Mouse (Mus musculus): ENCODE data around the gene Ppp6r1. TPM values are rescaled to one million over a fixed set of nuclear protein-coding genes. Genes with fewer than 3 reads are reported as not detected.
A peak's percentile ranks its signal among the peaks of the same experiment; 100 is the strongest.

Ppp6r1 gene
- polyA plus RNA-seq, 1 experiment from 2014 or later: 12.4 TPM

- Histone ChIP-seq H3K4me1 (replicated peaks) (no peaks in the 10 kb centered on the region), H3K4me2 (no peak overlapping the region), H3K36me3 (peaks cover 91% of the 10 kb centered on the region), H3K9me3 (no peaks in the 10 kb centered on the region), H3K27me3 (no peaks in the 10 kb centered on the region), H3K27ac (no peak overlapping the region), H3K9ac (no peak overlapping the region), H3K4me3 (no peak overlapping the region)
- no peak for ATAC-seq (ENCODE audit: low FRiP score)
- 87% methylated on average over 4 of the region's 4 CpGs for WGBS
These were observed 22.6 kb downstream of the Ppp6r1 start for GRCm38 (mm10) chr7:4636179-4636578.

- H3K4me3 ChIP-seq: no peak within 1 kb of the TSS
- H3K4me1 ChIP-seq (replicated peaks): no peaks in the 10 kb centered on the region
- H3K9ac ChIP-seq: no peak within 1 kb of the TSS
- no peaks in the 10 kb centered on the region for H3K27me3 ChIP-seq
- H3K4me2 ChIP-seq: no peak within 1 kb of the TSS
- ATAC-seq (ENCODE audit: low FRiP score): no peak
- H3K27ac ChIP-seq: no peak within 1 kb of the TSS
- H3K36me3 ChIP-seq: peaks cover 76% of the 10 kb centered on the region
- WGBS: 95% methylated on average over 4 of the region's 4 CpGs
- no peaks in the 10 kb centered on the region for H3K9me3 ChIP-seq
These were observed 27.8 kb downstream of the Ppp6r1 start, which contains the start of gene Tmem86b for GRCm38 (mm10) chr7:4631031-4631430. Gene Tmem86b, minus strand, starts transcription at chr7:4631422.

- no peak overlapping the region for H3K27ac ChIP-seq
- WGBS: 76% methylated on average over 1 of the region's 1 CpGs
- H3K4me1 ChIP-seq (replicated peaks): no peaks in the 10 kb centered on the region
- no peak overlapping the region for H3K4me2 ChIP-seq
- H3K9ac ChIP-seq: no peak overlapping the region
- H3K9me3 ChIP-seq: no peaks in the 10 kb centered on the region
- no peak for ATAC-seq (ENCODE audit: low FRiP score)
- H3K4me3 ChIP-seq: no peak overlapping the region
- no peaks in the 10 kb centered on the region for H3K27me3 ChIP-seq
- peaks cover 69% of the 10 kb centered on the region for H3K36me3 ChIP-seq
These were observed 28.6 kb downstream of the Ppp6r1 start for GRCm38 (mm10) chr7:4630198-4630597.

GRCm38 (mm10) chr7:4629586-4629985, 29.2 kb downstream of the Ppp6r1 start:
- Histone ChIP-seq H3K9ac (no peak overlapping the region), H3K9me3 (no peaks in the 10 kb centered on the region), H3K36me3 (peaks cover 64% of the 10 kb centered on the region), H3K27me3 (no peaks in the 10 kb centered on the region), H3K27ac (no peak overlapping the region), H3K4me2 (no peak overlapping the region), H3K4me3 (no peak overlapping the region), H3K4me1 (replicated peaks) (no peaks in the 10 kb centered on the region)
- WGBS: 88% methylated on average over 5 of the region's 5 CpGs
- no peak for ATAC-seq (ENCODE audit: low FRiP score)

GRCm38 (mm10) chr7:4625928-4626327, 32.9 kb downstream of the Ppp6r1 start:
- no peaks in the 10 kb centered on the region for H3K4me1 ChIP-seq (replicated peaks)
- no peak overlapping the region for H3K27ac ChIP-seq
- 91% methylated on average over 2 of the region's 2 CpGs for WGBS
- no peaks in the 10 kb centered on the region for H3K9me3 ChIP-seq
- no peaks in the 10 kb centered on the region for H3K27me3 ChIP-seq
- H3K4me2 ChIP-seq: no peak overlapping the region
- peaks cover 31% of the 10 kb centered on the region for H3K36me3 ChIP-seq
- no peak for ATAC-seq (ENCODE audit: low FRiP score)
- no peak overlapping the region for H3K4me3 ChIP-seq
- H3K9ac ChIP-seq: no peak overlapping the region

GRCm38 (mm10) chr7:4624343-4624742, 34.5 kb downstream of the Ppp6r1 start:
- no peak for ATAC-seq (ENCODE audit: low FRiP score)

GRCm38 (mm10) chr7:4623544-4624189, 35.2 kb downstream of the Ppp6r1 start:
- peaks cover 8% of the 10 kb centered on the region for H3K36me3 ChIP-seq
- peak; percentile 52; the same call in 1 of the 2 replicates for ATAC-seq (ENCODE audit: low FRiP score)
- no peaks in the 10 kb centered on the region for H3K27me3 ChIP-seq
- no peaks in the 10 kb centered on the region for H3K9me3 ChIP-seq
- no peaks in the 10 kb centered on the region for H3K4me1 ChIP-seq (replicated peaks)
- no peak overlapping the region for H3K27ac ChIP-seq
- H3K4me2 ChIP-seq: no peak overlapping the region
- H3K9ac ChIP-seq: no peak overlapping the region
- 37% methylated on average over 4 of the region's 4 CpGs for WGBS
- H3K4me3 ChIP-seq: no peak overlapping the region

More at GRCm38 (mm10) chr7:4624343-4624742, 34.5 kb downstream of the Ppp6r1 start:
- WGBS: 40% methylated on average over 1 of the region's 1 CpGs
- Histone ChIP-seq H3K27ac (no peak overlapping the region), H3K4me2 (no peak overlapping the region), H3K9me3 (no peaks in the 10 kb centered on the region), H3K9ac (no peak overlapping the region), H3K27me3 (no peaks in the 10 kb centered on the region), H3K4me3 (no peak overlapping the region), H3K4me1 (replicated peaks) (no peaks in the 10 kb centered on the region), H3K36me3 (peaks cover 15% of the 10 kb centered on the region)

GRCm38 (mm10) chr7:4619979-4620378, 38.8 kb downstream of the Ppp6r1 start:
- Histone ChIP-seq H3K36me3 (no peaks in the 10 kb centered on the region), H3K4me3 (no peak overlapping the region), H3K27ac (no peak overlapping the region), H3K9me3 (no peaks in the 10 kb centered on the region), H3K4me2 (no peak overlapping the region), H3K4me1 (replicated peaks) (no peaks in the 10 kb centered on the region), H3K27me3 (no peaks in the 10 kb centered on the region), H3K9ac (no peak overlapping the region)
- 42% methylated on average over 1 of the region's 1 CpGs for WGBS
- ATAC-seq (ENCODE audit: low FRiP score): no peak

- Histone ChIP-seq H3K9ac (no peak overlapping the region), H3K4me1 (replicated peaks) (no peaks in the 10 kb centered on the region), H3K4me3 (no peak overlapping the region), H3K4me2 (no peak overlapping the region), H3K27me3 (no peaks in the 10 kb centered on the region), H3K27ac (no peak overlapping the region), H3K9me3 (no peaks in the 10 kb centered on the region), H3K36me3 (no peaks in the 10 kb centered on the region)
- WGBS: 68% methylated on average over 14 of the region's 14 CpGs
- ATAC-seq (ENCODE audit: low FRiP score): no peak
These were observed 44.9 kb downstream of the Ppp6r1 start for GRCm38 (mm10) chr7:4613740-4614403.

GRCm38 (mm10) chr7:4612956-4613355, 45.9 kb downstream of the Ppp6r1 start:
- Histone ChIP-seq H3K27ac (no peak overlapping the region), H3K4me2 (no peak overlapping the region), H3K36me3 (no peaks in the 10 kb centered on the region), H3K4me3 (no peak overlapping the region), H3K27me3 (no peaks in the 10 kb centered on the region), H3K9me3 (no peaks in the 10 kb centered on the region), H3K9ac (no peak overlapping the region), H3K4me1 (replicated peaks) (no peaks in the 10 kb centered on the region)
- WGBS: 91% methylated on average over 1 of the region's 1 CpGs
- ATAC-seq (ENCODE audit: low FRiP score): no peak

GRCm38 (mm10) chr7:4612386-4612785, 46.4 kb downstream of the Ppp6r1 start:
- H3K4me2 ChIP-seq: no peak overlapping the region
- WGBS: 74% methylated on average over 8 of the region's 8 CpGs
- H3K9me3 ChIP-seq: no peaks in the 10 kb centered on the region
- H3K36me3 ChIP-seq: no peaks in the 10 kb centered on the region
- no peaks in the 10 kb centered on the region for H3K4me1 ChIP-seq (replicated peaks)
- H3K4me3 ChIP-seq: no peak overlapping the region
- no peak overlapping the region for H3K27ac ChIP-seq
- no peak overlapping the region for H3K9ac ChIP-seq
- no peak for ATAC-seq (ENCODE audit: low FRiP score)
- H3K27me3 ChIP-seq: no peaks in the 10 kb centered on the region

- no peak overlapping the region for H3K4me2 ChIP-seq
- H3K27me3 ChIP-seq: no peaks in the 10 kb centered on the region
- no peaks in the 10 kb centered on the region for H3K4me1 ChIP-seq (replicated peaks)
- WGBS: 89% methylated on average over 12 of the region's 12 CpGs
- no peaks in the 10 kb centered on the region for H3K9me3 ChIP-seq
- H3K4me3 ChIP-seq: no peak overlapping the region
- H3K27ac ChIP-seq: no peak overlapping the region
- H3K36me3 ChIP-seq: no peaks in the 10 kb centered on the region
- H3K9ac ChIP-seq: no peak overlapping the region
- no peak for ATAC-seq (ENCODE audit: low FRiP score)
These were observed 46.9 kb downstream of the Ppp6r1 start for GRCm38 (mm10) chr7:4611921-4612341.

GRCm38 (mm10) chr7:4611511-4611910, 47.3 kb downstream of the Ppp6r1 start:
- no peak overlapping the region for H3K27ac ChIP-seq
- no peak overlapping the region for H3K9ac ChIP-seq
- H3K36me3 ChIP-seq: no peaks in the 10 kb centered on the region
- no peak overlapping the region for H3K4me3 ChIP-seq
- H3K4me1 ChIP-seq (replicated peaks): no peaks in the 10 kb centered on the region
- no peaks in the 10 kb centered on the region for H3K27me3 ChIP-seq
- no peaks in the 10 kb centered on the region for H3K9me3 ChIP-seq
- ATAC-seq (ENCODE audit: low FRiP score): no peak
- H3K4me2 ChIP-seq: no peak overlapping the region
- WGBS: 88% methylated on average over 12 of the region's 12 CpGs
